Mouse (Mus musculus) retina, adult 2 months (tissue): Measurements from ENCODE around the gene Plk3.
A peak's percentile ranks its signal among the peaks of the same experiment; 100 is the strongest.

Experiments used
- DNase-seq: peaks from one replicate; pipeline ENCODE4 v3.0.0-alpha.2; 2012; ENCODE audit warnings: low read depth, low spot score

Plk3 gene

GRCm38 (mm10) chr4:117138295-117139216, 4.8 kb upstream of the Plk3 start:
- DNase-seq, result no peak

GRCm38 (mm10) chr4:117136034-117136433, 2.3 kb upstream of the Plk3 start:
- DNase-seq, result no peak

- DNase-seq, result no peak
Measured at GRCm38 (mm10) chr4:117134601-117134995, 835 bp upstream of the Plk3 start.

GRCm38 (mm10) chr4:117133366-117133796, 382 bp downstream of the Plk3 start:
- no peak for DNase-seq

GRCm38 (mm10) chr4:117132794-117133143, 994 bp downstream of the Plk3 start:
- no peak for DNase-seq

- DNase-seq, result no peak
Measured at GRCm38 (mm10) chr4:117131890-117132793, 1.6 kb downstream of the Plk3 start.

GRCm38 (mm10) chr4:117131198-117131597, 2.6 kb downstream of the Plk3 start:
- no peak for DNase-seq

GRCm38 (mm10) chr4:117130790-117131189, 3.0 kb downstream of the Plk3 start:
- DNase-seq, result no peak

- DNase-seq, result no peak
Measured at GRCm38 (mm10) chr4:117127991-117128686, 5.6 kb downstream of the Plk3 start.

- no peak for DNase-seq
Measured at GRCm38 (mm10) chr4:117126675-117127290, 7.0 kb downstream of the Plk3 start, which contains the start of gene Tctex1d4. Gene Tctex1d4, plus strand, starts transcription at chr4:117126794.

GRCm38 (mm10) chr4:117125910-117126674, 7.7 kb downstream of the Plk3 start:
- DNase-seq, result no peak

GRCm38 (mm10) chr4:117125348-117125909, 8.3 kb downstream of the Plk3 start, which contains the start of gene Btbd19:
Gene Btbd19, minus strand, starts transcription at chr4:117125725.
- DNase-seq, result no peak

- no peak for DNase-seq
Measured at GRCm38 (mm10) chr4:117124518-117125347, 9.0 kb downstream of the Plk3 start.

GRCm38 (mm10) chr4:117124218-117124517, 9.6 kb downstream of the Plk3 start:
- no peak for DNase-seq

- DNase-seq, result no peak
Measured at GRCm38 (mm10) chr4:117123546-117124217, 10.1 kb downstream of the Plk3 start.

GRCm38 (mm10) chr4:117122209-117122608, 11.6 kb downstream of the Plk3 start:
- no peak for DNase-seq

- DNase-seq, result peak; percentile 85
Measured at GRCm38 (mm10) chr4:117120445-117121414, 13.0 kb downstream of the Plk3 start.

- no peak for DNase-seq
Measured at GRCm38 (mm10) chr4:117120052-117120444, 13.7 kb downstream of the Plk3 start.
